Mouse (Mus musculus) embryonic facial prominence, embryonic 11.5 days (tissue): ENCODE results near the gene Capn13. TPM values are rescaled to one million over a fixed set of nuclear protein-coding genes. Genes with fewer than 3 reads are reported as not detected.

Source experiments
- ATAC-seq: fragments of 200-750 bp; cut with Nextera tagmentation; replicated peaks from 2 replicates; pipeline ENCODE4 v1.8.0; 2017; ENCODE audit warnings: low read depth; ENCODE audit not compliant: insufficient number of reproducible peaks, low FRiP score, low TSS enrichment
- DNase-seq: peaks from one replicate; pipeline ENCODE4 v3.0.0-alpha.2; 2015; ENCODE audit warnings: low spot score
- H3K27ac ChIP-seq: fragments of 300-500 bp; sonication (generic); replicated peaks from 2 replicates; pipeline ENCODE4 v1.5.1; 2014; ENCODE audit warnings: mild to moderate bottlenecking, low read depth, low read length, control low read depth
- H3K27me3 ChIP-seq: fragments of 300-500 bp; sonication (generic); 2 replicates; pipeline ENCODE4 v1.6.1; 2014; ENCODE audit warnings: mild to moderate bottlenecking, low read length, moderate library complexity, mixed read lengths; ENCODE audit not compliant: control insufficient read depth, insufficient read depth
- H3K36me3 ChIP-seq: fragments of 300-500 bp; sonication (generic); replicated peaks from 2 replicates; pipeline ENCODE4 v1.6.1; 2014; ENCODE audit warnings: low read depth, mild to moderate bottlenecking, low read length, moderate library complexity, mixed read lengths; ENCODE audit not compliant: control insufficient read depth, insufficient read depth
- H3K4me1 ChIP-seq: fragments of 300-500 bp; sonication (generic); 2 replicates; pipeline ENCODE4 v1.6.1; 2014; ENCODE audit warnings: low read length, mixed read lengths; ENCODE audit not compliant: control insufficient read depth, insufficient read depth
- H3K4me2 ChIP-seq: fragments of 300-500 bp; sonication (generic); 2 replicates; pipeline ENCODE4 v1.6.1; 2014; ENCODE audit warnings: low read depth, mild to moderate bottlenecking, control low read depth, low read length, moderate library complexity
- H3K4me3 ChIP-seq: fragments of 300-500 bp; sonication (generic); 2 replicates; pipeline ENCODE4 v1.5.1; 2014; ENCODE audit warnings: low read depth, low read length, control low read depth
- H3K9ac ChIP-seq: fragments of 300-500 bp; sonication (generic); replicated peaks from 2 replicates; pipeline ENCODE4 v1.6.1; 2014; ENCODE audit warnings: mild to moderate bottlenecking, control low read depth, low read length
- H3K9me3 ChIP-seq: fragments of 300-500 bp; sonication (generic); replicated peaks from 2 replicates; pipeline ENCODE4 v1.6.1; 2016; ENCODE audit warnings: mild to moderate bottlenecking, low read length, inconsistent platforms, mixed read lengths; ENCODE audit not compliant: control insufficient read depth
- WGBS: fragments of 180-500 bp; shearing (Covaris S2); extraction: QIAGEN DNeasy Blood & Tissue Kit; methylation state at CpG from one replicate; pipeline ENCODE4 v1.1.7; 2014; 5-methylcytosine and 5-hydroxymethylcytosine counted together
- polyA plus RNA-seq: library from polyadenylated mRNA; unstranded; fragments of >200 nt; fragmentation: Nextera tagmentation; extraction: Ambion mirVana; gene quantifications from 2 replicates; pipeline ENCODE4 v1.2.1, GENCODE M21; 2014

Capn13 gene
- not detected in 2 replicates for polyA plus RNA-seq

DNA sequence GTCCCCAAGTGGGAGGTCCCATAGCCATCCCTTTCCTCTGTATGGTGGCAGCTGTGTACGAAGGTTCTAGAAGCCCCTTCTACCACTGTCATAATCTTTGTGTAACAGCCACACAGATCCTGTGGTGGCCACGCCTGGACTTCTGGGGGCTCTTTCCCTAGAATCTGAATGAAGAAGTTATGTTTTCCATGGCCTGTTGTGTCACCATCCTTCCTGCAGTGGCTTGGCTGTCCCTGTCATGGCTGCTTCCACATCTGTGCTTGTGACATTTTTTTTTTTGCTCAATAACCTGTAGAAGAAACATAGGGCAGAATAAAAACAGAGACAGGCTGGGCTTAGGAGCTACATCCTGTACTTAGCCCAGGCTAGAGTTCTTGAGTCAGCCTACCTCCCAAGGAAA is at the start of gene Capn13:
Capn13 (minus strand) TSS at position 5 of the 400 bp plus-strand sequence.
- H3K4me2 ChIP-seq: no peak within 1 kb of the TSS
- WGBS: 83% methylated on average over 2 of the region's 2 CpGs

DNA sequence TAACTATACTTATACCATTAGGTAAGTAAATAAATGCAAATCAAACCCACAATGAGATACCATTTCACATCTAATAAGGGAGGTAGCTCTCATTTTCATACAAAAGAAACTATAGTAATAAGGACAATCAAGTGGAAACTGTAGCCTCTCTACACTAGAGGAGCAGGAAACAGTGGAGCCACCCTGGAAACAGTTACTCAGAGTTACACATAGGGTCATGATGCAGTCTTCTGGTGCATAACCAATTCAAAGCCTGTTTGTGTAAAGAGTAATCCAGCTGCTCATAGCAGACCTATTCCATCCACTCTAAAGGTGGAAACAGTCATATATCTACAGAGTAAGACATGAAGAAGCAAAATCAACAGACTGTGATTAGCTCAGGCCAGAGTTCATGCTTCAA is 48.4 kb upstream of the Capn13 start:
- no peak overlapping the region for H3K4me3 ChIP-seq
- no peak overlapping the region for H3K9ac ChIP-seq
- H3K36me3 ChIP-seq: no peaks in the 10 kb centered on the region
- H3K27me3 ChIP-seq: no peaks in the 10 kb centered on the region
- H3K9me3 ChIP-seq: no peaks in the 10 kb centered on the region
- DNase-seq (no peak), ATAC-seq (no peak)
- no peaks in the 10 kb centered on the region for H3K4me1 ChIP-seq
- no peak overlapping the region for H3K27ac ChIP-seq
- no peak overlapping the region for H3K4me2 ChIP-seq

More for the DNA sequence above, at the start of gene Capn13:
- no peaks in the 10 kb centered on the region for H3K4me1 ChIP-seq
- H3K9ac ChIP-seq: no peak within 1 kb of the TSS
- H3K27me3 ChIP-seq: no peaks in the 10 kb centered on the region
- ATAC-seq (no peak), DNase-seq (no peak)
- H3K9me3 ChIP-seq: no peaks in the 10 kb centered on the region
- H3K36me3 ChIP-seq: no peaks in the 10 kb centered on the region
- no peak within 1 kb of the TSS for H3K4me3 ChIP-seq
- no peak within 1 kb of the TSS for H3K27ac ChIP-seq

DNA sequence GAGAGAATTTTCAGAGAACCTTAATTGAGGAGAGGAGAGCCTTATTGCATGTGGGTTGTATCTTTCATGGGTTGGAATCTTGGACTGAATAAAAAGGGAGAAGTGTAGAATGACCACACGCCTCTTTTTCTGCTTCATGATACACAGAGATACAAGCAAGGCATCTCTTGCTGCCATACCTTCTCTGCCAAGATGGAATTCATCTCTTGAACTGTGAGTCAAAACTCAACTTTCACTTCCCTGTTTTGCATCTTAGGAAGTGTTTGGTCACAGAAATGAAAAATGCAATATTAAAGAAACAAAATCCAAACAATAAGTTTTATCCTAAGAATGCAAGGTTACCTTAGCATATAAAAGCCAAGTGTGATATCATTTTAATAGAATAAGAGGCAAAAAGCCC is 40.1 kb upstream of the Capn13 start:
- H3K4me3 ChIP-seq: no peak overlapping the region
- DNase-seq: no peak
- 90% methylated on average over 1 of the region's 1 CpGs for WGBS
- no peaks in the 10 kb centered on the region for H3K4me1 ChIP-seq
- no peak overlapping the region for H3K9ac ChIP-seq
- no peak overlapping the region for H3K27ac ChIP-seq
- H3K9me3 ChIP-seq: no peaks in the 10 kb centered on the region
- H3K27me3 ChIP-seq: no peaks in the 10 kb centered on the region
- no peaks in the 10 kb centered on the region for H3K36me3 ChIP-seq
- H3K4me2 ChIP-seq: no peak overlapping the region
- ATAC-seq: no peak

DNA sequence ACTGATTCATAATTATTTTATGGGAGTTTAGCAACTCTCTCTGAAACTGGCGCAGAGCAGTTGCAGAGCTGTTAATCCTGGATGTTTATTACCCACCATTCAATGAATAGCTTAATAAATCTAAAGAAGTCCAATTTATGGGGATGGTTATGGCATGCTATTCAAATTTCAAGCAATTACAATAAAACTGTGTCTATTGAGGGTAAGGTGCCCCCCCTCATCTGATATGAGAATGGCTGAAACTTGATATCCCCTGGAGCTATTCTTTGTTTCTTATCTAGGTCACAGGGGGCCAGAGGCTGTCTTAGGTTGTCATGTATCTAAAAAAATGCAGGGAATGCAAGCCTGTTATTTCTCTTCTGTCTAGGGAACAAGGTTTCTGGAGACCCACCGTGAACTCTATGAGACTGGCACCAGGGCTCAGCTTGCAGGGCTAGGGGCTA is 31.9 kb upstream of the Capn13 start:
- ATAC-seq (no peak), DNase-seq (no peak)
- no peak overlapping the region for H3K27ac ChIP-seq
- H3K4me2 ChIP-seq: no peak overlapping the region
- H3K27me3 ChIP-seq: no peaks in the 10 kb centered on the region
- no peaks in the 10 kb centered on the region for H3K9me3 ChIP-seq
- WGBS: 53% methylated on average over 2 of the region's 2 CpGs
- no peaks in the 10 kb centered on the region for H3K4me1 ChIP-seq
- no peaks in the 10 kb centered on the region for H3K36me3 ChIP-seq
- no peak overlapping the region for H3K4me3 ChIP-seq
- H3K9ac ChIP-seq: no peak overlapping the region

DNA sequence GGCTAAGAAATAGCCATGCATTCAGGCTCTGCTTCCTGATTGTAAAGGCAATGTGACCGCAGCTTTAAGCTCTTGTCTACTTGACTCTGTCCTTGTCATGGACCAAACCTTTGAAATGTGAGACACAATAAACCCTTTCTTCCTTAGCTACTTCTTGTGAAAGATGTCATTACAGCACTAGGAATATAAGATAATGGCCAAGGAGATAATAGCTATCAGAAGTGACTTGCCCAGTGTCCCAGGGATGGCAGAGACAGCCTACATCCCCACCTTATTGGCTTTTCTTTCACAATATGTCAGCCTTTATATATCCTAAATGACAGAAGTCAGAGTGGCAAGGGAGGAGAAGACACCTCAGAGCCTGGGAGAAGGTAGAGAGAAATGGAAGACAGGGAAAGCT is 31.4 kb upstream of the Capn13 start:
- H3K27me3 ChIP-seq: no peaks in the 10 kb centered on the region
- DNase-seq (no peak), ATAC-seq (no peak)
- H3K27ac ChIP-seq: no peak overlapping the region
- 83% methylated on average over 1 of the region's 1 CpGs for WGBS
- no peaks in the 10 kb centered on the region for H3K4me1 ChIP-seq
- H3K9me3 ChIP-seq: no peaks in the 10 kb centered on the region
- no peaks in the 10 kb centered on the region for H3K36me3 ChIP-seq
- no peak overlapping the region for H3K4me2 ChIP-seq
- H3K9ac ChIP-seq: no peak overlapping the region
- no peak overlapping the region for H3K4me3 ChIP-seq

DNA sequence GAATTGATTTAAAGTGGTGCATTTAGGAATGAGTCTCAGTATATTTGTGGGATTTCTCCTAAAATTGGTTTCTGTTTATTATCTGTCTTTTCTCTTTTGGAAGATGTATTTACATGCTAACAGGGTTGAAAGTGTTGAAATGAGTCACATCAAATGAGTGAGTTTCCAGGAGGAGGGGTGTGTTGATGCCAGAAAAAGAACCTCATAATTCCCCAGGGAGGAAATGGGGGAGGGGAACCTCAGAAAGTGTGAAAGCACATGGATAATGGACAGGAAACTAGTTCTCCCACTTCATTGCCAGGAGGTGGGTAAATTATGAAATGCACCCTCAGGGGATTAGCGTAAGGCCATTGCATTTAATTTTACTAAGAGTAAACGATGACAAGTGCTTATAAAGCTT is 16.7 kb upstream of the Capn13 start:
- peak; percentile 22 for DNase-seq
- ATAC-seq: no peak
- H3K27ac ChIP-seq: no peak overlapping the region
- WGBS: 32% methylated on average over 2 of the region's 2 CpGs
- no peaks in the 10 kb centered on the region for H3K36me3 ChIP-seq
- H3K4me2 ChIP-seq: no peak overlapping the region
- H3K9ac ChIP-seq: no peak overlapping the region
- H3K4me3 ChIP-seq: no peak overlapping the region
- H3K4me1 ChIP-seq: no peaks in the 10 kb centered on the region
- no peaks in the 10 kb centered on the region for H3K27me3 ChIP-seq
- H3K9me3 ChIP-seq: no peaks in the 10 kb centered on the region

DNA sequence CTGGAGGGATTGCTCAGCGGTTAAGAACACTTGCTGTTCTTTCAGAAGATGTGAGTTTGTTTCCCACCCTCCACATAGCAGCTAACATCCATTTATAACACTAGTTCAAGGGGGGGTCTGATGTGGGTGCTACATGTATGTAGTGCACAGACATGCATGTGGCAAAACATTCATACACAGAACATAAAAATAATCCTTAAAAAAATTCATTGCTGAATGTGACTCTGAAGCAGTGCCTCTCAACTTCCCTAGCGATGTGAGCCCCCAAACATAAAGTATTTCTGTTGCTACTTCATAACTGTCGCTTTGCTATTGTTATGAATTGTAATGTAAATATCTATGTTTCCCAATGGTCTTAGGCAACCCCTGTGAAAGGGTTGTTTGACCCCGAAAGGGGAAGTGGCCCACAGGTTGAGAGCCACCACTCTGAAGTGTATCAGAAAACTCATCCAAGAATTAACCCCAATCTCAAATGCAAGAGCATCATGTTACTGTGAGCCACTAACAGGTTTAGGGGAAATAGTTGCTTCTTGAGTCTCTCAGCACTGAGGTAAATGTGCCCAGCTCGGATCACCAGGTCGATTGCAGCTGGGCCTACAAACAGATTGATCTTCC is 15.6 kb upstream of the Capn13 start:
- no peak overlapping the region for H3K4me3 ChIP-seq
- ATAC-seq: no peak; the same call in 1 of the 2 replicates

DNA sequence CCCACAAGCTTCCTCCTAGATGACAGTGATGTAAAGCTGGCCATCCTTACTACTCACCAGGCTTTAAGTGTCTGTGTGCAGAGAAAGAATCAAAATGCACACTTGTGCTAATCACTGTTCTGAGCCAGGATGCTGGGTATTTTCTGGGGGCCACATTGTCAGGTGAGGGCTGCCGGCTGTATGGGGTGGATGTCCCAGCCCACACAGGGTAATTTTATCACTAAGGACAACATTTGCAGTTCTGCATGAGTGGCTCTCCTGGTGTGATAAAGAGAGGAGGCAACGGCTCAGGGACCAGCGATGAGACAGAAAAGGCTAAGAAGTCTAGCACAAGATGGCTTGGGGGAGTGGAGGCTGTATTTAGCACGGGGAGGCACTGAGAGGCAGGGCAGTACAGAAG is 11.2 kb upstream of the Capn13 start:
- DNase-seq: no peak

More for the DNA sequence above, 15.6 kb upstream of the Capn13 start:
- Histone ChIP-seq H3K36me3 (no peaks in the 10 kb centered on the region), H3K27ac (no peak overlapping the region), H3K9me3 (no peaks in the 10 kb centered on the region), H3K9ac (no peak overlapping the region), H3K4me2 (no peak overlapping the region), H3K4me1 (no peaks in the 10 kb centered on the region), H3K27me3 (no peaks in the 10 kb centered on the region)
- 62% methylated on average over 6 of the region's 6 CpGs for WGBS
- no peak for DNase-seq

More for the DNA sequence above, 11.2 kb upstream of the Capn13 start:
- Histone ChIP-seq H3K4me2 (no peak overlapping the region), H3K27ac (no peak overlapping the region), H3K9ac (no peak overlapping the region), H3K4me1 (no peaks in the 10 kb centered on the region), H3K9me3 (no peaks in the 10 kb centered on the region), H3K36me3 (no peaks in the 10 kb centered on the region), H3K4me3 (no peak overlapping the region), H3K27me3 (no peaks in the 10 kb centered on the region)
- ATAC-seq: no peak
- WGBS: 63% methylated on average over 4 of the region's 4 CpGs
